Mouse (Mus musculus) E14TG2a.4 (cell line): ENCODE results near the gene Hnrnpdl.

ENCODE experiments used
- CTCF ChIP-seq: conservative IDR thresholded peaks from 2 replicates; pipeline ENCODE4 v1.5.1; 2014; ENCODE audit warnings: low read length
- NANOG ChIP-seq: IDR thresholded peaks from 2 replicates; pipeline ENCODE4 v1.6.1; 2014; ENCODE audit warnings: borderline replicate concordance, low read length, mixed read lengths

DNA sequence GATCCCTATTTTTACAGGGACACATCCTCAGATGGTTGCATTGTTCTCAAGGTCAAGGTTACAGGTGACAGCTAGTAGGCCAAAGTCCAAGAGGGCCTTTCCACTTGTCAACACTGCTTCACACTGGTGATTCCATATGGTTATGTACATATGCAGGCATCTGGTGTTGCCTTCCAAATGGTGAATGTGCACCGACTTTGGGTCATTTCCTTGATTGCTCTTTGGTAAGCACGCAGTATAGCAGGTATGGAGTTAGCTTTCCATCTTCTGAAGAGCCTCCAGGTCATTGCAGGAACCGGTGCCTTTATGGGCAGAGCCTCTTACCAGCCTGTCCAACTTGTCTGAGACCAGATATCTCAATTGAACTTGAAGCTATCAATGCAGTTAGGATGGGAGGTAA lies 6.8 kb downstream of the Hnrnpdl start:
- TF ChIP-seq CTCF (no peak), NANOG (no peak)
